Mouse (Mus musculus) limb, embryonic 14.5 days (tissue): ENCODE results near the gene 1110002E22Rik. TPM values are rescaled to one million over a fixed set of nuclear protein-coding genes. Genes with fewer than 3 reads are reported as not detected.

ENCODE experiments used
- ATAC-seq: fragments of 200-750 bp; cut with Nextera tagmentation; 2 replicates; pipeline ENCODE4 v1.8.0; 2017; ENCODE audit warnings: low read depth, moderate number of reproducible peaks, moderate TSS enrichment; ENCODE audit not compliant: low FRiP score
- DNase-seq: peaks from one replicate; pipeline ENCODE4 v3.0.0-alpha.2; 2015; ENCODE audit warnings: low spot score
- H3K27ac ChIP-seq: fragments of 300-500 bp; sonication (generic); replicated peaks from 2 replicates; pipeline ENCODE4 v1.5.1; 2014; ENCODE audit warnings: low read depth, mild to moderate bottlenecking, low read length, moderate library complexity, mixed read lengths
- H3K27me3 ChIP-seq: fragments of 300-500 bp; sonication (generic); 2 replicates; pipeline ENCODE4 v1.6.1; 2014; ENCODE audit warnings: low read length, mixed read lengths; ENCODE audit not compliant: control insufficient read depth, insufficient read depth
- H3K36me3 ChIP-seq: fragments of 300-500 bp; sonication (generic); 2 replicates; pipeline ENCODE4 v1.6.1; 2014; ENCODE audit warnings: mild to moderate bottlenecking, low read length, moderate library complexity, mixed read lengths; ENCODE audit not compliant: control insufficient read depth, insufficient read depth
- H3K4me1 ChIP-seq: fragments of 300-500 bp; sonication (generic); 2 replicates; pipeline ENCODE4 v1.6.1; 2014; ENCODE audit warnings: antibody characterized with exemption, low read length, mixed read lengths; ENCODE audit not compliant: control insufficient read depth, insufficient read depth
- H3K4me2 ChIP-seq: fragments of 300-500 bp; sonication (generic); replicated peaks from 2 replicates; pipeline ENCODE4 v1.6.1; 2014; ENCODE audit warnings: low read depth, mild to moderate bottlenecking, low read length, moderate library complexity; ENCODE audit not compliant: severe bottlenecking
- H3K4me3 ChIP-seq: fragments of 300-500 bp; sonication (generic); replicated peaks from 2 replicates; pipeline ENCODE4 v1.5.1; 2014; ENCODE audit warnings: low read length
- H3K9ac ChIP-seq: fragments of 300-500 bp; sonication (generic); 2 replicates; pipeline ENCODE4 v1.6.1; 2014; ENCODE audit warnings: mild to moderate bottlenecking, low read depth, low read length, moderate library complexity; ENCODE audit not compliant: severe bottlenecking
- H3K9me3 ChIP-seq: fragments of 300-500 bp; sonication (generic); 2 replicates; pipeline ENCODE4 v1.6.1; 2016; ENCODE audit warnings: low read length; ENCODE audit not compliant: control insufficient read depth
- POLR2A ChIP-seq: fragments of 200-500 bp; IDR thresholded peaks from 2 replicates; pipeline ENCODE4 v1.8.0; 2012; ENCODE audit warnings: inconsistent platforms, mild to moderate bottlenecking, moderate library complexity, borderline replicate concordance; ENCODE audit not compliant: insufficient read depth, insufficient read length; ENCODE audit errors: extremely low read depth
- WGBS: fragments of 180-500 bp; shearing (Covaris S2); extraction: QIAGEN DNeasy Blood & Tissue Kit; methylation state at CpG from one replicate; pipeline ENCODE4 v1.1.7; 2014; 5-methylcytosine and 5-hydroxymethylcytosine counted together
- polyA plus RNA-seq, 2 experiments: library from polyadenylated mRNA; depleted of rRNA in 1 of 2; stranded (reverse) in 1 of 2; unstranded in 1 of 2; fragments of >200 nt; fragmentation: Nextera tagmentation in 1 of 2; extraction: Ambion mirVana in 1 of 2; gene quantifications; 2 replicates each; pipeline versions ENCODE4 v1.2.1 to v1.2.3; 2012 to 2014

Gene 1110002E22Rik
- polyA plus RNA-seq, 2 experiments, result 3.2 to 4.0 TPM

DNA sequence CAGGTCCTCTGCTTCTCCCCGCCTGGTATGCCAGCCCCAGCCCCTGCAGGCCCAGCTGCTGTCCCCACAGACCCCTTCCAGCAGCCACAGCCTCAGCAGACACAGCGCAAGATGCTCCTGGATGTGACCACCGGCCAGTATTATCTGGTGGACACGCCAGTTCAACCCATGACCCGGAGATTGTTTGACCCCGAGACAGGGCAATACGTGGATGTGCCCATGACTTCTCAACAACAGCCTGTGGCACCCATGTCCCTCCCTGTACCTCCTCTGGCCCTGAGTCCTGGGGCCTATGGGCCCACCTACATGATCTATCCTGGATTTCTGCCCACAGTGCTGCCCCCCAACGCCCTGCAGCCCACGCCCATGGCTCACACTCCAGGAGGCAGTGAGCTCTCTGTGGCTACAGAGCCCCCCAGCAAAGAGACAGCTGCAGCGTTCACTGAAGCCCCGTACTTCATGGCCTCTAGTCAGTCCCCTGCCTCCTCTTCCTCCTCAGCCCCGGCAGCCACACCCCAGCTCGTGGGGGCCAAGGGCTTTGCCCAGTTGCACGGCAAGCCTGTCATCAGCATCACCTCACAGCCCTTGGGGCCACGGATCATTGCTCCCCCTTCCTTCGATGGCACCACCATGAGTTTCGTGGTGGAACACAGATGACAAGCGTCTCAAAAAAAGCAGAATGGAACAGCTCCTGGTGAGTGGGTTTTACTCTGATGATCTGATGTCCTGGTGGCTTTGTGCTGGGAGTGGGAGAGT, 5.1 kb downstream of the 1110002E22Rik start:
- H3K27me3 ChIP-seq, result no peaks in the 10 kb centered on the region
- TF ChIP-seq POLR2A, result no peak
- WGBS, result 72% methylated on average over 17 of the region's 18 CpGs
- H3K4me1 ChIP-seq, result peaks cover 5% of the 10 kb centered on the region; the same call in 1 of the 2 replicates
- DNase-seq (no peak), ATAC-seq (no peak)
- no peaks in the 10 kb centered on the region for H3K9me3 ChIP-seq
- no peaks in the 10 kb centered on the region for H3K36me3 ChIP-seq
- no peak overlapping the region for H3K27ac ChIP-seq
- no peak overlapping the region for H3K9ac ChIP-seq
- no peak overlapping the region for H3K4me2 ChIP-seq
- no peak overlapping the region for H3K4me3 ChIP-seq

DNA sequence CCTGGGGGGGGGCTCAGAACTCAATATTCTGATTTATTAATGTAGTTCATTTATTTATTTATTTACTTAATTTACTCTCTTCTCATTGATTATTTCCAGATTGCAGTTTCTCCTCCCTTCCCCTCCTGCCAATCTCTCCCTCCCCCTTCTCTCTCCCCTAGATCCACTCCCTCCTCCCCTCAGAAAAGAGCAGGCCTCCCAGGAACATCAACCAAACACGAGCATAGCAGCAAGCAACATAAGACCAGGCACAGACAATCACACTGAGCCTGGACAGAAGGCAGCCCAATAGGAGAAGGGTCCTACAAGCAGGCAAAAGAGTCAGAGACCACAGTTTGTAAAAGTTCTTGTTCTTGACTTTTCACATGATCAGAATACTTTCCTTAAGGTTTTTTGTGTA, 6.2 kb downstream of the 1110002E22Rik start:
- Histone ChIP-seq H3K27ac (no peak overlapping the region), H3K4me1 (0 out of 2 replicates have a peak, but pooled peaks cover 3% of the 10 kb centered on the region), H3K27me3 (no peaks in the 10 kb centered on the region), H3K4me3 (no peak overlapping the region), H3K9ac (no peak overlapping the region), H3K36me3 (no peaks in the 10 kb centered on the region), H3K9me3 (no peaks in the 10 kb centered on the region), H3K4me2 (no peak overlapping the region)
- 8% methylated on average over 1 of the region's 1 CpGs for WGBS
- no peak for TF ChIP-seq POLR2A
- ATAC-seq (no peak), DNase-seq (no peak)

DNA sequence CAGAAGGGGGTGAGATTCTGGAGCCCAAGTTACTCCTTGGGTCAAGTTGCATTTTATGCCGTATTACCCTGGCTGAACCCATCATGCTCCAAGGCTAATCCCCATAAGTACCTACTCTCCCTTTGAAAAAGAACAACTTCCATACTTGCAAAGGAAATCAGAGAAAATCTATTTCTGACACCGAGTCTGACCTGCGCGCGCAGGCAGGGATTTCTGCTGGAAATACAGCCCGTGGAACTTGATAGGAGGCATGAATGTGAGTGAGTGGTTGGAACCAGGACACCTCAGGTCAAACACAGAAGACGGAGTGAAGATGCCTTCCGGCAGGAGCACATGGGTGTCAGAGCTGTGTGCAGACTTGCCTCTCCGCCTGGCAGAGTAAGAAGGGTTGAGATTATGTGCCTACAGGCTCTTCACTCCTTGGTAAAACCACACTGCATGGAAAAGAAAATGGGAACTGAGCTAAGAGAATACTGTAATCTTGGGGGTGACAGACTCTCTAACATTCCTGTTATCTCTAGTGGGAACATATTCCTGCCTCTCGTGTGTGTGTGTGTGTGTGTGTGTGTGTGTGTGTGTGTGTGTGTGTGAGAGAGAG, 6.7 kb downstream of the 1110002E22Rik start:
- Histone ChIP-seq H3K4me1 (0 out of 2 replicates have a peak, but pooled peaks cover 3% of the 10 kb centered on the region), H3K27me3 (no peaks in the 10 kb centered on the region), H3K9ac (no peak overlapping the region), H3K4me2 (no peak overlapping the region), H3K4me3 (0 out of 2 replicates have a peak overlapping the region, but pooled peaks have one; percentile 7), H3K36me3 (no peaks in the 10 kb centered on the region), H3K9me3 (no peaks in the 10 kb centered on the region), H3K27ac (no peak overlapping the region)
- TF ChIP-seq POLR2A, result no peak
- WGBS, result 69% methylated on average over 10 of the region's 10 CpGs
- DNase-seq (no peak), ATAC-seq (no peak)

DNA sequence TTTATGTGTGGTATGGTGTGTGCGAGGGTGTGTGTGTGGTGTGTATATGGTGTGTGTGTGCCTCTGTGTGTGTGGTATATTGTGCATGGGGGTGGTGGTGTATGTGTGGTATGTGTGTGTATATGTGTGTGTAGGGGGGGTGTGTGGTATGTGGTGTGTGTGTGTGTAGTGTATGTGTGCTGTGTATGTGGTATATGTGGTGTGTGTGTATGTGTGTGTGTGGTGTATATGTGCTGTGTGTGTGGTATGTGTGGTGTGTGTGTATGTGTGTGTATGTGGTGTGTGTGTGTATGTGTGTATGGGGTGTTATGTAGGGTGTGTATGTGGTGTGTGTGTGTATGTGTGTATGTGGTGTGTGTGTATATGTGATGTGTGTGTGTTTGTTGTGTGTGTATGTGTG, 9.4 kb downstream of the 1110002E22Rik start:
- Histone ChIP-seq H3K4me1 (peaks cover 3% of the 10 kb centered on the region; the same call in 1 of the 2 replicates), H3K27ac (no peak overlapping the region), H3K9ac (no peak overlapping the region), H3K4me2 (no peak overlapping the region), H3K27me3 (no peaks in the 10 kb centered on the region), H3K4me3 (no peak overlapping the region), H3K36me3 (no peaks in the 10 kb centered on the region), H3K9me3 (no peaks in the 10 kb centered on the region)
- ATAC-seq (no peak), DNase-seq (no peak)
- no peak for TF ChIP-seq POLR2A
- 96% methylated on average over 1 of the region's 1 CpGs for WGBS

DNA sequence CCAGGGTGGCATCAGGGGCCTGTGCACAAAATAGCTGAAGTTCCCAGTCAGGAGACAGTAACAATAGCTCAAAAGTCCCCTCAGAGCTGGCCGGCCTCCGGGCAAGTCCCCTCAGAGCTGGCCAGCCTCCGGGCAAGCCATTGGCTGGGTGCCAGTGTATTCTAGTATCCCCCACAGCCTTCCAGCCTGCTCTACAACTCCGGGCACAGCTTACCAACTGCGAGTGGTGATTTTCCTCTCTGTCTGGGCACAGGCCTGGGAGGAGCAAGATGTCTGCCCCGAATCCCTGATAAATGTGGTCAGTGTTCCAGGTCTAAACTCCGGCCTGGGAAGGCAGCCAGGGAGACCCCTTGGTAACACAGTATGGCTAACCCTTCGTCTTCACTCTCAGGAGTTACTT, 10.4 kb downstream of the 1110002E22Rik start:
- H3K4me2 ChIP-seq, result no peak overlapping the region
- ATAC-seq, result no peak

More for the DNA sequence above, 10.4 kb downstream of the 1110002E22Rik start:
- H3K36me3 ChIP-seq, result no peaks in the 10 kb centered on the region
- no peaks in the 10 kb centered on the region for H3K27me3 ChIP-seq
- TF ChIP-seq POLR2A, result no peak
- peak; percentile 32 for DNase-seq
- H3K27ac ChIP-seq, result no peak overlapping the region
- no peak overlapping the region for H3K4me3 ChIP-seq
- 67% methylated on average over 8 of the region's 8 CpGs for WGBS
- peaks cover 3% of the 10 kb centered on the region; the same call in 1 of the 2 replicates for H3K4me1 ChIP-seq
- H3K9me3 ChIP-seq, result no peaks in the 10 kb centered on the region
- no peak overlapping the region for H3K9ac ChIP-seq
